ENCODE assay signal across 39 mouse cellular contexts in the genomic region with DNA sequence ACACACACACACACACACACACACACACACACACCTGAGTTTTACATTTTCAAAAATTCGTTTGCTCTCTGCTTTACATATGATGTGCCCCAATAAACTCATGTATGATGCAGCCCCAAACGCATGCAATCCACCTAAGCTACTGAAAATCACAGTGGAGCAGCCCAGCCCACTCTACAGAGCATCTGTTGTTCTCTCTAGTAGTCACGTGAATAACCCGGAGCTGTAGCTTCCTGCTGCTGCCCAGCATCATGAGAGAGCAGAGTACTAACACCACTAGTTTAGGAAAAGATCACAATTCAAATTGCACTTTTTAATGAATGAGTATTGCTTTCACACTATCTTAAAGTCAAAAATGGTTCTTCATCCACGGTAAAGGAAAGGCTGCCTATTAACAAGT. TPM values are rescaled to one million over a fixed set of nuclear protein-coding genes. Genes with fewer than 3 reads are reported as not detected.
"Had no signal": no experiment of that assay in that cellular context is flagged by ENCODE, and none has a peak within 500 bp of the region (broad histone marks: within the 10 kb centered on the region; RNA-seq: fewer than 3 reads in every experiment).

No protein-coding gene starts in this region.

- H3K4me1 ChIP-seq: heart, embryonic 10.5 days; heart, embryonic 12.5 days; hindbrain, embryonic 10.5 days; hindbrain, embryonic 12.5 days; intestine, embryonic 15.5 days; limb, embryonic 10.5 days; liver, embryonic 13.5 days; liver, embryonic 15.5 days had no signal

- H3K9me3 ChIP-seq: heart, embryonic 10.5 days; heart, embryonic 12.5 days; hindbrain, embryonic 10.5 days; hindbrain, embryonic 12.5 days; intestine, embryonic 15.5 days; limb, embryonic 10.5 days; limb, embryonic 12.5 days; liver, embryonic 13.5 days; liver, embryonic 15.5 days had no signal

- H3K4me2 ChIP-seq: heart, embryonic 12.5 days; hindbrain, embryonic 12.5 days; hindbrain, embryonic 14.5 days; intestine, embryonic 15.5 days; limb, embryonic 12.5 days; liver, embryonic 11.5 days; liver, embryonic 13.5 days; liver, embryonic 15.5 days had no signal

- H3K27me3 ChIP-seq: heart, embryonic 12.5 days; hindbrain, embryonic 12.5 days; intestine, embryonic 15.5 days; limb, embryonic 12.5 days; liver, embryonic 13.5 days; liver, embryonic 15.5 days had no signal

- H3K27ac ChIP-seq: gastrocnemius, adult 2 months; heart, embryonic 10.5 days; hindbrain, embryonic 10.5 days; hindbrain, embryonic 12.5 days; hindbrain, embryonic 14.5 days; intestine, embryonic 15.5 days; limb, embryonic 10.5 days; limb, embryonic 12.5 days; liver, embryonic 13.5 days; liver, embryonic 15.5 days had no signal

- ATAC-seq: hindbrain, embryonic 16.5 days; inflammation-experienced regulatory T-cells, adult 6 months; intestine, embryonic 15.5 days; intestine, postnatal 0 days; liver, postnatal 0 days had no signal

- H3K36me3 ChIP-seq: heart, embryonic 10.5 days; heart, embryonic 12.5 days; hindbrain, embryonic 10.5 days; hindbrain, embryonic 12.5 days; intestine, embryonic 15.5 days; limb, embryonic 10.5 days; limb, embryonic 12.5 days; liver, embryonic 13.5 days; liver, embryonic 15.5 days had no signal

- DNase-seq: gastrocnemius, adult 2 months; gastrocnemius, postnatal 10 days; gastrocnemius, postnatal 25 days; heart, adult 18-20 months; heart, postnatal 10 days; heart, postnatal 4 days; kidney, adult 18-20 months; kidney, adult 8-10 months; kidney, postnatal 10 days; kidney, postnatal 25 days; kidney, postnatal 4 days; liver; liver, embryonic 13.5 days; liver, postnatal 0 days had no signal

- H3K9ac ChIP-seq: heart, embryonic 12.5 days; hindbrain, embryonic 12.5 days; hindbrain, embryonic 14.5 days; intestine, embryonic 15.5 days; limb, embryonic 12.5 days; liver, embryonic 13.5 days; liver, embryonic 15.5 days; liver, postnatal 0 days had no signal

- H3K4me3 ChIP-seq: gastrocnemius, adult 2 months; heart, embryonic 10.5 days; heart, embryonic 12.5 days; hindbrain, embryonic 10.5 days; hindbrain, embryonic 12.5 days; intestine, embryonic 15.5 days; limb, embryonic 10.5 days; limb, embryonic 12.5 days; liver, embryonic 13.5 days; liver, embryonic 15.5 days had no signal

RNA-seq across cellular contexts. Expression of a gene that starts 56.7 kb away (rescaled TPM):
- total RNA-seq: gastrocnemius, adult 2 months; gastrocnemius, postnatal 25 days; granulocyte monocyte progenitor cell, adult 5-6 weeks; heart, postnatal 10 days; heart, postnatal 25 days; heart, postnatal 4 days had no signal
- polyA plus RNA-seq: heart, embryonic 14.5 days; liver, embryonic 11.5 days; liver, embryonic 13.5 days; liver, postnatal 0 days had no signal

RNA-seq across cellular contexts. Expression of a gene that starts 57.4 kb away (rescaled TPM):
- total RNA-seq: gastrocnemius, adult 2 months; gastrocnemius, postnatal 10 days; gastrocnemius, postnatal 25 days; gastrocnemius, postnatal 4 days; granulocyte monocyte progenitor cell, adult 5-6 weeks; heart, adult 18-20 months; heart, adult 8-10 months; heart, postnatal 10 days; heart, postnatal 25 days; heart, postnatal 4 days; layer of hippocampus, adult 18-20 months; layer of hippocampus, postnatal 14 days; left cerebral cortex, adult 8-10 months; left cerebral cortex, postnatal 14 days; left cerebral cortex, postnatal 36 days had no signal
- polyA plus RNA-seq: heart, embryonic 10.5 days; heart, embryonic 12.5 days; heart, embryonic 14.5 days; heart, embryonic 16.5 days; hindbrain, embryonic 12.5 days; hindbrain, embryonic 14.5 days; inflammation-experienced regulatory T-cells, adult 6 months; intestine, embryonic 15.5 days; intestine, postnatal 0 days; kidney, embryonic 16.5 days; limb, embryonic 10.5 days; limb, embryonic 12.5 days; liver, embryonic 11.5 days; liver, embryonic 13.5 days; liver, embryonic 15.5 days; liver, postnatal 0 days had no signal
